Mouse (Mus musculus) kidney, postnatal 36 days (tissue): ENCODE data around the gene Chrne.

Experiments
- DNase-seq, 2 experiments: peaks; one replicate each; pipeline ENCODE4 v3.0.0; 2021 to 2022; ENCODE audit warnings: mixed read lengths in 2 of 2

The Chrne gene

GRCm38 (mm10) chr11:70623053-70623742 lies 4.2 kb upstream of the Chrne start:
- DNase-seq, result peak in 1 of 2 experiments; percentile 51

GRCm38 (mm10) chr11:70621972-70622814 lies 3.2 kb upstream of the Chrne start:
- peak; percentile 34 to 39 for DNase-seq

GRCm38 (mm10) chr11:70615516-70616093 lies 3.4 kb downstream of the Chrne start, which contains the start of gene 4930544D05Rik:
4930544D05Rik (plus strand) TSS chr11:70615848.
- no peak for DNase-seq

- peak; percentile 77 to 84 for DNase-seq
Observed at GRCm38 (mm10) chr11:70615074-70615473, 3.9 kb downstream of the Chrne start.

- peak in 1 of 2 experiments; percentile 53 for DNase-seq
Observed at GRCm38 (mm10) chr11:70612505-70612904, 6.5 kb downstream of the Chrne start.

- no peak for DNase-seq
Observed at GRCm38 (mm10) chr11:70610752-70611151, 8.3 kb downstream of the Chrne start.

- peak; percentile 79 to 82 for DNase-seq
Observed at GRCm38 (mm10) chr11:70608381-70609066, 10.5 kb downstream of the Chrne start.

GRCm38 (mm10) chr11:70607611-70608010 lies 11.4 kb downstream of the Chrne start:
- no peak for DNase-seq

- no peak for DNase-seq
Observed at GRCm38 (mm10) chr11:70606717-70607116, 12.3 kb downstream of the Chrne start.

GRCm38 (mm10) chr11:70605024-70605566 lies 13.9 kb downstream of the Chrne start:
- DNase-seq, result peak; percentile 83 to 91

- no peak for DNase-seq
Observed at GRCm38 (mm10) chr11:70598451-70598953, 20.5 kb downstream of the Chrne start.

- no peak for DNase-seq
Observed at GRCm38 (mm10) chr11:70597301-70597700, 21.7 kb downstream of the Chrne start.

- peak; percentile 32 to 51 for DNase-seq
Observed at GRCm38 (mm10) chr11:70596094-70596493, 22.9 kb downstream of the Chrne start.

- DNase-seq, result peak; percentile 40 to 58
Observed at GRCm38 (mm10) chr11:70595638-70596037, 23.4 kb downstream of the Chrne start.

- DNase-seq, result peak; percentile 61 to 63
Observed at GRCm38 (mm10) chr11:70594253-70594989, 24.6 kb downstream of the Chrne start.

GRCm38 (mm10) chr11:70591733-70592132 lies 27.3 kb downstream of the Chrne start:
- peak in 1 of 2 experiments; percentile 17 for DNase-seq

- DNase-seq, result no peak
Observed at GRCm38 (mm10) chr11:70586954-70587353, 32.1 kb downstream of the Chrne start.

- DNase-seq, result no peak
Observed at GRCm38 (mm10) chr11:70586261-70586660, 32.8 kb downstream of the Chrne start.

GRCm38 (mm10) chr11:70585457-70585856 lies 33.6 kb downstream of the Chrne start:
- DNase-seq, result peak; percentile 86 to 88

GRCm38 (mm10) chr11:70583775-70584174 lies 35.2 kb downstream of the Chrne start:
- DNase-seq, result no peak

GRCm38 (mm10) chr11:70583022-70583714 lies 35.8 kb downstream of the Chrne start:
- DNase-seq, result no peak
